Mouse (Mus musculus): ENCODE measurements around the gene Hivep3. TPM values are rescaled to one million over a fixed set of nuclear protein-coding genes. Genes with fewer than 3 reads are reported as not detected.

The Hivep3 gene
- polyA plus RNA-seq, 2 experiments = 3.8 to 5.1 TPM

GRCm38 (mm10) chr4:119727871-119728270 lies 5.7 kb upstream of the Hivep3 start:
- Histone ChIP-seq H3K36me3 (ENCODE audit: control insufficient read depth, insufficient read depth, low read length) (no peaks in the 10 kb centered on the region), H3K4me3 (replicated peaks; ENCODE audit: low read length) (no peak overlapping the region), H3K27me3 (ENCODE audit: control insufficient read depth, insufficient read depth, low read length) (no peaks in the 10 kb centered on the region), H3K9ac (ENCODE audit: low read depth, low read length, severe bottlenecking) (no peak overlapping the region), H3K4me2 (replicated peaks; ENCODE audit: low read depth, low read length, severe bottlenecking) (no peak overlapping the region), H3K9me3 (ENCODE audit: control insufficient read depth, low read length) (no peaks in the 10 kb centered on the region), H3K4me1 (ENCODE audit: control insufficient read depth, insufficient read depth, low read length) (no peaks in the 10 kb centered on the region), H3K27ac (replicated peaks; ENCODE audit: low read depth, low read length) (no peak overlapping the region)
- TF ChIP-seq POLR2A (IDR thresholded peaks at IDR 0.05; ENCODE audit: borderline replicate concordance, extremely low read depth, insufficient read depth, insufficient read length) = no peak
- DNase-seq (ENCODE audit: low spot score) = no peak
- 73% methylated on average over 2 of the region's 2 CpGs for WGBS
- no peak for ATAC-seq (ENCODE audit: low FRiP score, low read depth)

- no peak overlapping the region for H3K27ac ChIP-seq (replicated peaks; ENCODE audit: low read depth, low read length)
- H3K9ac ChIP-seq (ENCODE audit: low read depth, low read length, severe bottlenecking) = peak overlapping the region; percentile 48; the same call in 1 of the 2 replicates
- H3K4me2 ChIP-seq (replicated peaks; ENCODE audit: low read depth, low read length, severe bottlenecking) = peak overlapping the region; percentile 100
- DNase-seq (ENCODE audit: low spot score) = no peak
- peak; percentile 23 for ATAC-seq (ENCODE audit: low FRiP score, low read depth)
- no peak for TF ChIP-seq POLR2A (IDR thresholded peaks at IDR 0.05; ENCODE audit: borderline replicate concordance, extremely low read depth, insufficient read depth, insufficient read length)
- peak overlapping the region; percentile 71 for H3K4me3 ChIP-seq (replicated peaks; ENCODE audit: low read length)
- no peaks in the 10 kb centered on the region for H3K9me3 ChIP-seq (ENCODE audit: control insufficient read depth, low read length)
- H3K27me3 ChIP-seq (ENCODE audit: control insufficient read depth, insufficient read depth, low read length) = peaks cover 10% of the 10 kb centered on the region
- H3K36me3 ChIP-seq (ENCODE audit: control insufficient read depth, insufficient read depth, low read length) = no peaks in the 10 kb centered on the region
- no peaks in the 10 kb centered on the region for H3K4me1 ChIP-seq (ENCODE audit: control insufficient read depth, insufficient read depth, low read length)
- WGBS = under 1% methylated on average over 43 of the region's 44 CpGs
Observed at GRCm38 (mm10) chr4:119733942-119734341, 358 bp downstream of the Hivep3 start.

- H3K27ac ChIP-seq (replicated peaks; ENCODE audit: low read depth, low read length) = no peak overlapping the region
- no peaks in the 10 kb centered on the region for H3K4me1 ChIP-seq (ENCODE audit: control insufficient read depth, insufficient read depth, low read length)
- 0 out of 2 replicates have a peak overlapping the region, but pooled peaks have one; percentile 48 for H3K9ac ChIP-seq (ENCODE audit: low read depth, low read length, severe bottlenecking)
- no peaks in the 10 kb centered on the region for H3K36me3 ChIP-seq (ENCODE audit: control insufficient read depth, insufficient read depth, low read length)
- no peak for ATAC-seq (ENCODE audit: low FRiP score, low read depth)
- peak overlapping the region; percentile 100 for H3K4me2 ChIP-seq (replicated peaks; ENCODE audit: low read depth, low read length, severe bottlenecking)
- no peak for TF ChIP-seq POLR2A (IDR thresholded peaks at IDR 0.05; ENCODE audit: borderline replicate concordance, extremely low read depth, insufficient read depth, insufficient read length)
- DNase-seq (ENCODE audit: low spot score) = no peak
- H3K27me3 ChIP-seq (ENCODE audit: control insufficient read depth, insufficient read depth, low read length) = peaks cover 10% of the 10 kb centered on the region
- 20% methylated on average over 4 of the region's 4 CpGs for WGBS
- H3K9me3 ChIP-seq (ENCODE audit: control insufficient read depth, low read length) = no peaks in the 10 kb centered on the region
- peak overlapping the region; percentile 71 for H3K4me3 ChIP-seq (replicated peaks; ENCODE audit: low read length)
Observed at GRCm38 (mm10) chr4:119734352-119734751, 768 bp downstream of the Hivep3 start.

GRCm38 (mm10) chr4:119738641-119739040 lies 5.1 kb downstream of the Hivep3 start:
- no peak overlapping the region for H3K4me3 ChIP-seq (replicated peaks; ENCODE audit: low read length)
- no peak for TF ChIP-seq POLR2A (IDR thresholded peaks at IDR 0.05; ENCODE audit: borderline replicate concordance, extremely low read depth, insufficient read depth, insufficient read length)
- no peak overlapping the region for H3K9ac ChIP-seq (ENCODE audit: low read depth, low read length, severe bottlenecking)
- no peak overlapping the region for H3K27ac ChIP-seq (replicated peaks; ENCODE audit: low read depth, low read length)
- DNase-seq (ENCODE audit: low spot score) (no peak), ATAC-seq (ENCODE audit: low FRiP score, low read depth) (no peak)
- H3K36me3 ChIP-seq (ENCODE audit: control insufficient read depth, insufficient read depth, low read length) = no peaks in the 10 kb centered on the region
- 31% methylated on average over 4 of the region's 4 CpGs for WGBS
- no peak overlapping the region for H3K4me2 ChIP-seq (replicated peaks; ENCODE audit: low read depth, low read length, severe bottlenecking)
- H3K9me3 ChIP-seq (ENCODE audit: control insufficient read depth, low read length) = no peaks in the 10 kb centered on the region
- H3K4me1 ChIP-seq (ENCODE audit: control insufficient read depth, insufficient read depth, low read length) = no peaks in the 10 kb centered on the region
- H3K27me3 ChIP-seq (ENCODE audit: control insufficient read depth, insufficient read depth, low read length) = peaks cover 10% of the 10 kb centered on the region

- DNase-seq (ENCODE audit: low spot score) (no peak), ATAC-seq (ENCODE audit: low FRiP score, low read depth) (no peak)
- 51% methylated on average over 9 of the region's 9 CpGs for WGBS
- H3K4me3 ChIP-seq (replicated peaks; ENCODE audit: low read length) = no peak overlapping the region
- no peak overlapping the region for H3K9ac ChIP-seq (ENCODE audit: low read depth, low read length, severe bottlenecking)
- no peaks in the 10 kb centered on the region for H3K36me3 ChIP-seq (ENCODE audit: control insufficient read depth, insufficient read depth, low read length)
- H3K9me3 ChIP-seq (ENCODE audit: control insufficient read depth, low read length) = no peaks in the 10 kb centered on the region
- no peak overlapping the region for H3K27ac ChIP-seq (replicated peaks; ENCODE audit: low read depth, low read length)
- TF ChIP-seq POLR2A (IDR thresholded peaks at IDR 0.05; ENCODE audit: borderline replicate concordance, extremely low read depth, insufficient read depth, insufficient read length) = no peak
- H3K4me1 ChIP-seq (ENCODE audit: control insufficient read depth, insufficient read depth, low read length) = no peaks in the 10 kb centered on the region
- peaks cover 6% of the 10 kb centered on the region for H3K27me3 ChIP-seq (ENCODE audit: control insufficient read depth, insufficient read depth, low read length)
- H3K4me2 ChIP-seq (replicated peaks; ENCODE audit: low read depth, low read length, severe bottlenecking) = no peak overlapping the region
Observed at GRCm38 (mm10) chr4:119739301-119740062, 5.9 kb downstream of the Hivep3 start.
